Mouse (Mus musculus) liver, postnatal 0 days (tissue): Measurements from ENCODE around the gene Actl6a. TPM values are rescaled to one million over a fixed set of nuclear protein-coding genes. Genes with fewer than 3 reads are reported as not detected.
"Not testable (repeated sequence)": the region's sequence is repeated elsewhere in the genome, so short reads cannot be mapped to it uniquely, and the experiment has no call there.

Source experiments
- ATAC-seq: fragments of 200-750 bp; cut with Nextera tagmentation; 2 replicates; pipeline ENCODE4 v1.8.0; 2017; ENCODE audit warnings: mild to moderate bottlenecking, moderate library complexity
- DNase-seq: peaks from one replicate; pipeline ENCODE4 v3.0.0-alpha.2; 2016
- H3K27ac ChIP-seq: fragments of 300-500 bp; sonication (generic); 2 replicates; pipeline ENCODE4 v1.5.1; 2014; ENCODE audit warnings: antibody characterized with exemption, moderate library complexity, mild to moderate bottlenecking, low read depth
- H3K27me3 ChIP-seq: fragments of 300-500 bp; sonication (generic); 2 replicates; pipeline ENCODE4 v1.6.1; 2014; ENCODE audit warnings: low read length, control low read depth, mixed read lengths; ENCODE audit not compliant: insufficient read depth
- H3K36me3 ChIP-seq: fragments of 300-500 bp; sonication (generic); replicated peaks from 2 replicates; pipeline ENCODE4 v1.6.1; 2014; ENCODE audit warnings: mild to moderate bottlenecking, control low read depth, low read length, moderate library complexity, mixed read lengths; ENCODE audit not compliant: insufficient read depth
- H3K4me1 ChIP-seq: fragments of 300-500 bp; sonication (generic); 2 replicates; pipeline ENCODE4 v1.6.1; 2014; ENCODE audit warnings: antibody characterized with exemption, mild to moderate bottlenecking, control low read depth; ENCODE audit not compliant: insufficient read depth
- H3K4me2 ChIP-seq: fragments of 300-500 bp; sonication (generic); 2 replicates; pipeline ENCODE4 v1.6.1; 2014; ENCODE audit warnings: low read depth, mild to moderate bottlenecking, low read length, moderate library complexity, mixed read lengths
- H3K4me3 ChIP-seq: fragments of 300-500 bp; sonication (generic); 2 replicates; pipeline ENCODE4 v1.5.1; 2014; ENCODE audit warnings: low read depth, low read length
- H3K9ac ChIP-seq: fragments of 300-500 bp; sonication (generic); replicated peaks from 2 replicates; pipeline ENCODE4 v1.6.1; 2014; ENCODE audit warnings: mild to moderate bottlenecking, moderate library complexity
- H3K9me3 ChIP-seq: fragments of 300-500 bp; sonication (generic); 2 replicates; pipeline ENCODE4 v1.6.1; 2016; ENCODE audit warnings: mild to moderate bottlenecking, control low read depth, low read length, mixed read lengths
- CTCF ChIP-seq: sonication (generic); IDR thresholded peaks from 2 replicates; pipeline ENCODE4 v1.5.1; 2016; ENCODE audit warnings: antibody characterized with exemption, low read depth
- EP300 ChIP-seq: IDR thresholded peaks from 2 replicates; pipeline ENCODE4 v1.6.1; 2016; ENCODE audit warnings: antibody characterized with exemption, low read depth, mild to moderate bottlenecking
- WGBS: fragments of 180-500 bp; shearing (Covaris S2); extraction: QIAGEN DNeasy Blood & Tissue Kit; methylation state at CpG from one replicate; pipeline ENCODE4 v1.1.7; 2014; ENCODE audit not compliant: insufficient replicate concordance; 5-methylcytosine and 5-hydroxymethylcytosine counted together
- polyA plus RNA-seq: library from polyadenylated mRNA; unstranded; fragments of >200 nt; fragmentation: Nextera tagmentation; extraction: Ambion mirVana; gene quantifications from 2 replicates; pipeline ENCODE4 v1.2.1, GENCODE M21; 2015

Gene Actl6a
- polyA plus RNA-seq, 1 experiment from 2014 or later, result 40.0 TPM

GRCm38 (mm10) chr3:32713711-32714110 lies 7.6 kb downstream of the Actl6a start:
- no peak overlapping the region for H3K9ac ChIP-seq
- H3K36me3 ChIP-seq, result peaks cover 61% of the 10 kb centered on the region
- TF ChIP-seq CTCF, result no peak
- TF ChIP-seq EP300, result no peak
- no peaks in the 10 kb centered on the region for H3K27me3 ChIP-seq
- H3K27ac ChIP-seq, result no peak overlapping the region
- H3K9me3 ChIP-seq, result no peaks in the 10 kb centered on the region
- H3K4me2 ChIP-seq, result no peak overlapping the region
- H3K4me1 ChIP-seq, result peaks cover 9% of the 10 kb centered on the region
- WGBS, result 91% methylated on average over 3 of the region's 3 CpGs
- DNase-seq (no peak), ATAC-seq (no peak)
- H3K4me3 ChIP-seq, result no peak overlapping the region

- WGBS, result 93% methylated on average over 6 of the region's 6 CpGs
- DNase-seq, H3K4me1 ChIP-seq, H3K4me3 ChIP-seq, H3K27ac ChIP-seq, H3K9me3 ChIP-seq, ATAC-seq, H3K4me2 ChIP-seq, H3K27me3 ChIP-seq, H3K9ac ChIP-seq: not testable (repeated sequence)
- peaks cover 85% of the 10 kb centered on the region for H3K36me3 ChIP-seq
Observed at GRCm38 (mm10) chr3:32717403-32717802, 11.3 kb downstream of the Actl6a start.

- DNase-seq, result no peak
Observed at GRCm38 (mm10) chr3:32718271-32718670, 12.2 kb downstream of the Actl6a start.

GRCm38 (mm10) chr3:32724191-32724590 lies 18.1 kb downstream of the Actl6a start:
- peaks cover 80% of the 10 kb centered on the region for H3K36me3 ChIP-seq
- no peak overlapping the region for H3K9ac ChIP-seq
- H3K4me2 ChIP-seq, result no peak overlapping the region
- ATAC-seq (no peak), DNase-seq (no peak)
- no peak for TF ChIP-seq CTCF
- TF ChIP-seq EP300, result no peak
- H3K9me3 ChIP-seq, result no peaks in the 10 kb centered on the region
- H3K27ac ChIP-seq, result no peak overlapping the region
- H3K4me1 ChIP-seq, result no peaks in the 10 kb centered on the region
- WGBS, result 92% methylated on average over 7 of the region's 7 CpGs
- no peaks in the 10 kb centered on the region for H3K27me3 ChIP-seq
- no peak overlapping the region for H3K4me3 ChIP-seq

More at GRCm38 (mm10) chr3:32718271-32718670, 12.2 kb downstream of the Actl6a start:
- Histone ChIP-seq H3K27ac (no peak overlapping the region), H3K36me3 (peaks cover 85% of the 10 kb centered on the region), H3K9me3 (no peaks in the 10 kb centered on the region), H3K4me2 (no peak overlapping the region), H3K4me1 (no peaks in the 10 kb centered on the region), H3K4me3 (no peak overlapping the region), H3K27me3 (no peaks in the 10 kb centered on the region), H3K9ac (no peak overlapping the region)
- no peak for ATAC-seq
- 88% methylated on average over 5 of the region's 5 CpGs for WGBS
- no peak for TF ChIP-seq CTCF
- no peak for TF ChIP-seq EP300

GRCm38 (mm10) chr3:32725951-32726350 lies 19.9 kb downstream of the Actl6a start:
- Histone ChIP-seq H3K27ac (no peak overlapping the region), H3K27me3 (no peaks in the 10 kb centered on the region), H3K9me3 (no peaks in the 10 kb centered on the region), H3K36me3 (peaks cover 82% of the 10 kb centered on the region), H3K4me1 (no peaks in the 10 kb centered on the region), H3K4me3 (no peak overlapping the region), H3K4me2 (no peak overlapping the region), H3K9ac (no peak overlapping the region)
- 83% methylated on average over 5 of the region's 5 CpGs for WGBS
- DNase-seq (no peak), ATAC-seq (no peak)
- no peak for TF ChIP-seq EP300
- TF ChIP-seq CTCF, result no peak

GRCm38 (mm10) chr3:32727861-32728260 lies 21.8 kb downstream of the Actl6a start:
- H3K4me3 ChIP-seq, result no peak overlapping the region
- H3K9me3 ChIP-seq, result no peaks in the 10 kb centered on the region
- TF ChIP-seq CTCF (no peak), EP300 (no peak)
- 85% methylated on average over 4 of the region's 4 CpGs for WGBS
- H3K27ac ChIP-seq, result no peak overlapping the region
- DNase-seq, result no peak
- no peak overlapping the region for H3K9ac ChIP-seq
- no peaks in the 10 kb centered on the region for H3K27me3 ChIP-seq
- H3K4me1 ChIP-seq, result no peaks in the 10 kb centered on the region
- peaks cover 79% of the 10 kb centered on the region for H3K36me3 ChIP-seq
- ATAC-seq, result no peak
- H3K4me2 ChIP-seq, result no peak overlapping the region
